Mouse (Mus musculus) E14TG2a.4 (cell line): Measurements from ENCODE around the gene Adcy7.

ENCODE experiments used
- H3K27me3 ChIP-seq: 2 replicates; pipeline ENCODE4 v1.6.1; 2014; ENCODE audit warnings: low read length, control low read depth; ENCODE audit not compliant: insufficient read depth
- H3K36me3 ChIP-seq: 2 replicates; pipeline ENCODE4 v1.6.1; 2014; ENCODE audit warnings: low read length, control low read depth; ENCODE audit not compliant: insufficient read depth
- H3K4me1 ChIP-seq: replicated peaks from 2 replicates; pipeline ENCODE4 v1.6.1; 2014; ENCODE audit warnings: low read depth, low read length, control low read depth
- H3K4me3 ChIP-seq: replicated peaks from 2 replicates; pipeline ENCODE4 v1.5.1; 2014; ENCODE audit warnings: mild to moderate bottlenecking, low read length
- H3K9me3 ChIP-seq: 2 replicates; pipeline ENCODE4 v1.6.1; 2014; ENCODE audit warnings: low read length, control low read depth
- CTCF ChIP-seq: conservative IDR thresholded peaks from 2 replicates; pipeline ENCODE4 v1.5.1; 2014; ENCODE audit warnings: low read length
- NANOG ChIP-seq: IDR thresholded peaks from 2 replicates; pipeline ENCODE4 v1.6.1; 2014; ENCODE audit warnings: borderline replicate concordance, low read length, mixed read lengths
- POU5F1 ChIP-seq: IDR thresholded peaks from 2 replicates; pipeline ENCODE4 v1.6.1; 2014; ENCODE audit warnings: low read length, borderline replicate concordance

Adcy7 gene

DNA sequence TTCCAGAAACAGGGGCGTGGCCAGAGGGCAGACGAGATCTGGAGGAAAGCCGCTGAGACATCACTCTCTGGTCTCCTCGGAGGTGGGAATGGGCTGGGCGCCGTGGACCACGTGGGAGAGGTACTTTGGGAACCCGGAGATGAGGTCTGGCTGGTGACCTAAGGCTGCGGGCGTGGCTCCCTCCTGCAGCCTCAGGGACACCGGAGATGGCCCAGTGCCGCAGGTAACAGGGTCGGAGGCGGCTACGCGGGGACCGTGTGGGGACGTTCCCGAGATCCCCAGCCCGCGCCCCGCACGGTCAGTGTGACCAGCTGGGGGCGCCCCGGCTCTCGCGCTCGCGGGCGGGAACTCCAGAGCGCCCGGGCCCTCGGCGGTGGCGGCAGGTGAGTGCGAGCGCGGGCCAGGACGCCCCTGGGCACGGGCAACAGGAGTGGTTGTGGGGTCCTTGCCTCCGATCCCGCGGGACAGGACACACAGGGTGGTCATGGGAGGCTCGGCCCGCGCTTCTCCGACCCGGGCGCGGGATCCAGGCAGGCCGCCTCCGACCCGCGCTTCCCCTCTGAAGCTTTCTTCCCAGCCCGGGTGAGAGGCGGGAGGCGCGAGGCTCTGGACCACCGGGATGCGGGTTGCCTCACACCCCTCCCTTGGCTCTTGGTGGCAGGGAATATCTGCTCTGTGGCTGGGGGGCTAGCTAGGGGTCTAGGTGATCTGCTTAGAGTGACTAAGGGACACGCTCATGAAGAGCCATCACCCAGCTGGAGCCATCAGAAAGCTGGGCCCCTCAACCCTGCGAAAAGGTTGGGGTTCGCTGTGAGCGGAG is at the start of gene Adcy7:
TSS of gene Adcy7 (plus strand) at position 173 of the 820 bp plus-strand sequence.
- TF ChIP-seq NANOG = no peak
- no peak for TF ChIP-seq CTCF
- no peak for TF ChIP-seq POU5F1
- Histone ChIP-seq H3K27me3 (peaks cover 78% of the 10 kb centered on the region), H3K36me3 (no peaks in the 10 kb centered on the region), H3K4me3 (peak within 1 kb of the TSS; percentile 75), H3K4me1 (peaks cover 11% of the 10 kb centered on the region), H3K9me3 (no peaks in the 10 kb centered on the region)

DNA sequence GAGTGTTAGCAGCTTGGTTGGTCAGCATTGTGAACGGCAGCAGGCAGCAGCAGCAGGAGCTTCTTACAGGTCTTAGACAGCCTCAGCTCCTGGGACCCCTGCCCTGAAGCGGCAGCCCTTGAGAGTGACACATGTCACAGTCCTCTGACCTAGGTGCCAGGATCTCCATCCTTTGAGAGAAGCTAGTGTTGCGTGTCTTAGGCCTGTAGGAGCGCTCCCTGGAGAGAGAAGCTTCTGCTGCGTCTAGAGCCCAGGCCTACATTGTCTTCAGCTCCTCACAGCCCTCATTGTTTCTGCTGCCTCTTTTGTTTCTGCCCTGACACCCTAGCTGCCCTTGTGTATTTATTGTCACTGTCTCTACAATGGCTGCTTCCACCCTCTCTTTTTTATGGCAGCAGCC is 46.8 kb upstream of the Adcy7 start:
- TF ChIP-seq POU5F1 = no peak
- TF ChIP-seq NANOG = no peak
- TF ChIP-seq CTCF = no peak
- Histone ChIP-seq H3K4me3 (no peak overlapping the region), H3K27me3 (no peaks in the 10 kb centered on the region), H3K4me1 (peaks cover 43% of the 10 kb centered on the region), H3K36me3 (peaks cover 25% of the 10 kb centered on the region), H3K9me3 (no peaks in the 10 kb centered on the region)

DNA sequence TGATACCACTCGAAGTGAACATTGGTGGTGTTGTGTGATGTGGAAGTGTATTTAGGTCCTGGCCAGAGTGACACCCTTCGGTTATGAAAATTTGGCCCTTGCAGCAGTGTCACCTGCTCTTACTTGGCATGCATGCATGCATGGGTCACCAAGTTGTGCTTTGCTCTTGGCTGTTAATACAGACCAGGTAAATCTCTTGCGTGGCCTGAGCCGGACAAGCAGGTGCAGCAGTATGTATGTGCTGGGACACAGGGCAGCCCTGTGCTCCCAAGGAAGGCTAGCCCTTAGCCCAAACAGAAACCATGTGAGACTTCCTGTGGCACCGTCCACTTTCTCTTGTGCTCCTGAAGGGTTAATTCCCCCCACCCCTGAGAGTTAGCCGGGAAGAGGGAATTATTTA is 44.4 kb upstream of the Adcy7 start:
- Histone ChIP-seq H3K4me3 (no peak overlapping the region), H3K36me3 (peaks cover 11% of the 10 kb centered on the region; the same call in 1 of the 2 replicates), H3K9me3 (no peaks in the 10 kb centered on the region), H3K27me3 (no peaks in the 10 kb centered on the region), H3K4me1 (peaks cover 28% of the 10 kb centered on the region)
- TF ChIP-seq CTCF (no peak), POU5F1 (no peak), NANOG (no peak)

DNA sequence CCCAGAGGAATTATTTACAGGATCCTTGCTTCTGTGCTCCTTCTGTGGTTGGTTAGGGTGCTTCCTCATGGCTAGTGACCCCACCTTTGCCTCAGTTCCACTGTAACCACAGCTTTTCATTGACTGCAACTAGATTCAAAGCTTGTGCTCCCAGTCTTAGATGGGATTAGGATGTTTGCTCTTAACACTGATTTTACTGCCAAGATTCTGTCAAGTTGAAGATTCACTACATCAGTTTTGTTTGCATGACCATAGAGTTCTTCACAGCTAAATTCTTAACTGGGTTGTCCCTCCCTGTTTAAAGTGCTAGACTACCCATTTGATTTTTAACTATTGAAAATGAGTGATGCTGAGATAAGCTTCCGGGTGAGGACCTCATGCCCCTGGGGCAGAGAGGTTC is 43.9 kb upstream of the Adcy7 start:
- no peak overlapping the region for H3K4me3 ChIP-seq
- H3K9me3 ChIP-seq = no peaks in the 10 kb centered on the region
- no peaks in the 10 kb centered on the region for H3K27me3 ChIP-seq
- no peak for TF ChIP-seq CTCF
- TF ChIP-seq POU5F1 = no peak
- TF ChIP-seq NANOG = no peak
- peaks cover 11% of the 10 kb centered on the region; the same call in 1 of the 2 replicates for H3K36me3 ChIP-seq
- peaks cover 28% of the 10 kb centered on the region for H3K4me1 ChIP-seq

DNA sequence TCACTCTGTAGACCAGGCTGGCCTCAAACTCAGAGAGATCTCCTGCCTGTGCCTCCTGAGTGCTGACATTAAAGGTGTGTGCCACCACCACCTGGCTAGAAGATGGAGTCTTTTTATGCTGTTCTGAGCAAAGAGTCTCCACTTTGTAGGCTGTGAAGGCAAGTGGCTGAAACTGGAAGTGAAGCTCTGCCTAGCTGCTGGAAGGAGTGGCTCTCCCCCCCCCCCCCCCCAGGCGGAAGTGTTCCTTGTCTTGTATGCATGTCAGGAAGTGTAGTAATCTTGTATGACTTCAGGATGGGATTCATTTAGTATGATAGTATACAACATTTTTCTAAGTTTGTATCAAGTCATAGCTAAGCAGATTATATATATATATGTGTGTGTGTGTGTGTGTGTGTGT is 43.4 kb upstream of the Adcy7 start:
- H3K4me3 ChIP-seq = no peak overlapping the region
- H3K27me3 ChIP-seq = no peaks in the 10 kb centered on the region
- TF ChIP-seq NANOG (no peak), POU5F1 (no peak), CTCF (no peak)
- H3K4me1 ChIP-seq = peaks cover 28% of the 10 kb centered on the region
- no peaks in the 10 kb centered on the region for H3K9me3 ChIP-seq
- H3K36me3 ChIP-seq = peaks cover 11% of the 10 kb centered on the region; the same call in 1 of the 2 replicates

DNA sequence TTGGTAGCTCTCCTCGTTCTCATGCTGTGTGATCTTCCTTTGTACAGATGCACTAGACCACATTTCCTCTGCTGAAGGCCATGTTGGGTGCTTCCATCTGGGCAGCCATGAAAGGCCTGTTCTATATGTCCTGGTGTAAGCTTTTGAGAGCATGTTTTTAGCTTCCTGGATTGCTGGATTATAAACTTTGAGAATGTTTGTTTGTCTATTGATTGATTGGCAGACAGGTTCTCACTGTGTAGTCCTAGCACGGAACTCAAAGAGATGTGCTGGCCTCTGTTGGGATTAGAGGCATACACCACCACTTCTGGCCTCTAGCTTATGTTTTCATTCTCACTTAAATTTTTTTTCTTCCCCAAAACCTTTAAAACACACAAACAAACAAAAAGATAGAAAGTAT is 35.5 kb upstream of the Adcy7 start:
- TF ChIP-seq CTCF (no peak), NANOG (no peak), POU5F1 (no peak)
- no peaks in the 10 kb centered on the region for H3K27me3 ChIP-seq
- H3K9me3 ChIP-seq = no peaks in the 10 kb centered on the region
- H3K4me1 ChIP-seq = peaks cover 7% of the 10 kb centered on the region
- H3K36me3 ChIP-seq = no peaks in the 10 kb centered on the region; the same call in 1 of the 2 replicates
- H3K4me3 ChIP-seq = no peak overlapping the region

DNA sequence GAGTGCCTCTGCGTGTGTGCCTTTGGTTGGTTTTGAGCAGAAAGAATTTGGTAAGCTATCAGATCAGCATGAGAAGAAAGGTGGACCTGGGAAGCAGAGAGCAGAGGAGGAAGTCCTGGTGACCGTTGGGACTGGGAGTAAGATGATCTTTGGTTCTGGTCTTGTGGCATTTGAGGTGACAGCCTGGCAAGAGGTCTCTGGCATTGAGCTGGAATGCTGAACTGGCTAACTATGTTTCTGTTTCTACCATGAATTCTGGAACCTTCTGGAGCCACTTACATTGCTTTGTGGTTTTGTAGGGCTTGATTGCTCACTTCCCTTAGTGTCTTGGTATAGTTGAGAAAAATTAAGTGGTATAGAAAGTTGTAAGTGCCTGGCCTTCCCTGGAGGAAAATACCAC is 34.6 kb upstream of the Adcy7 start:
- H3K36me3 ChIP-seq = no peaks in the 10 kb centered on the region; the same call in 1 of the 2 replicates
- H3K4me3 ChIP-seq = no peak overlapping the region
- no peaks in the 10 kb centered on the region for H3K27me3 ChIP-seq
- TF ChIP-seq CTCF (no peak), NANOG (no peak), POU5F1 (no peak)
- peaks cover 7% of the 10 kb centered on the region for H3K4me1 ChIP-seq
- H3K9me3 ChIP-seq = no peaks in the 10 kb centered on the region

DNA sequence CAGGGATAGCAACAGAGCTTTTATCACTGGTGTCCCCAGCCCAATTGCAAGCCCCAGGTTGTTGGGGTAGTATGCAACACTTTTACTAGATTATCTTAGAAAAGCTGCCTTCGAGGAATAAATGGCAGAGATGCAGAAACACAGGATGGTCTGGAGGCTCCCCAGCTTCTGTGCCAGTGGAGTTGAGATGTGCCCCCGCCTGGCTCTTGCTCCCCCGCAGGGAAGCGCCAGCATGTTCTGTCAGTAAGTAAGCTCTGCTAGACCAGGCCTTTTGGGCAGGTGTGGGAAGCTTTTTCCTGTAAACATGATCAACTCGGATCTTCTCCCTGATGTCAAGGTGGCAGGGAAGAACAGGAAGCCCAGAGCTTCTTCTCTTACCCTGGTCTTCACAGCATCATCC is 32.9 kb upstream of the Adcy7 start:
- no peak overlapping the region for H3K4me3 ChIP-seq
- peaks cover 8% of the 10 kb centered on the region for H3K36me3 ChIP-seq
- peaks cover 7% of the 10 kb centered on the region for H3K4me1 ChIP-seq
- no peaks in the 10 kb centered on the region for H3K9me3 ChIP-seq
- no peaks in the 10 kb centered on the region for H3K27me3 ChIP-seq
- no peak for TF ChIP-seq POU5F1
- TF ChIP-seq NANOG = no peak
- no peak for TF ChIP-seq CTCF

DNA sequence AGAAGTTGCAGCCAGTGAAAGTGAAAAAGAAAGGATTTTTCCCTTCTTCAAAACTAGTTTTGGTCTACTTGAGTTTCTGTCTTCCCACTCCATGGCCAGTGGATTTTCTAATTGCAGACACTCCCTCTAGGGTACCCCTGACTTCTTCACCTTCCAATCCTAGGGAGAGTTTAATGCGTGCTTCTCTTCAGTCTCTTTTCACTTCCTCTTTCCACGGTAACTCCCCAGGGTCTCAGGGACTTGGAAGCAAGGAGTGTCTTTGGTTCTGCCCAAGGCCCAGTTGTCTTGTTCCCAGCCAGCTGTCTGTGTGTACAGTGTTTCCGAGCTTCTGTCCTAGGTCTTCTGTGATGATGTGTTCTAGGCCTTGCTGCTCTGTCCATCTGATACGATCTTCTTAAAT is 30.3 kb upstream of the Adcy7 start:
- Histone ChIP-seq H3K27me3 (no peaks in the 10 kb centered on the region), H3K9me3 (no peaks in the 10 kb centered on the region), H3K4me1 (no peaks in the 10 kb centered on the region; the same call in 1 of the 2 replicates), H3K4me3 (no peak overlapping the region), H3K36me3 (peaks cover 23% of the 10 kb centered on the region)
- no peak for TF ChIP-seq CTCF
- TF ChIP-seq NANOG = no peak
- TF ChIP-seq POU5F1 = no peak
